Mouse (Mus musculus) CH12.LX (cell line): ENCODE data around the gene Chrne.

Source experiments
- CTCF ChIP-seq, 2 experiments: IDR thresholded peaks in 1 of 2; conservative IDR thresholded peaks in 1 of 2; 2 replicates each; pipeline ENCODE4 v1.5.1; 2011 to 2012; ENCODE audit warnings: low read depth in 2 of 2, low read length in 2 of 2, improper control_type of control experiment in 1 of 2, inconsistent platforms in 1 of 2, mild to moderate bottlenecking in 1 of 2, moderate library complexity in 1 of 2
- GABPA ChIP-seq: IDR thresholded peaks from 2 replicates; pipeline ENCODE4 v1.6.1; 2012; ENCODE audit warnings: low read depth, low read length, improper control_type of control experiment, inconsistent platforms; ENCODE audit not compliant: insufficient replicate concordance
- IRF4 ChIP-seq: IDR thresholded peaks from 2 replicates; pipeline ENCODE4 v1.6.1; 2014; ENCODE audit warnings: low read depth, mild to moderate bottlenecking, inconsistent platforms, low read length, improper control_type of control experiment
- JUN ChIP-seq: IDR thresholded peaks from 2 replicates; pipeline ENCODE4 v1.6.1; 2011; ENCODE audit warnings: low read depth, mild to moderate bottlenecking, low read length, improper control_type of control experiment, moderate library complexity; ENCODE audit not compliant: insufficient read depth
- POLR2A ChIP-seq: IDR thresholded peaks from 2 replicates; pipeline ENCODE4 v1.6.1; 2011; ENCODE audit warnings: low read depth, mild to moderate bottlenecking, improper control_type of control experiment, low read length
- ZKSCAN1 ChIP-seq: IDR thresholded peaks from 2 replicates; pipeline ENCODE4 v1.6.1; 2012; ENCODE audit warnings: low read depth, inconsistent platforms, low read length, improper control_type of control experiment, borderline replicate concordance
- ZMIZ1 ChIP-seq: IDR thresholded peaks from 2 replicates; pipeline ENCODE4 v1.6.1; 2012; ENCODE audit warnings: low read depth, mild to moderate bottlenecking, inconsistent platforms, low read length, improper control_type of control experiment

GRCm38 (mm10) chr11:70615074-70615473 is 3.9 kb downstream of the Chrne start:
- TF ChIP-seq POLR2A (peak; percentile 58), ZKSCAN1 (no peak), ZMIZ1 (no peak), CTCF (conservative IDR thresholded peaks at IDR 0.05 in 1 of 2, IDR thresholded peaks at IDR 0.05 in 1 of 2; ENCODE audit: low read depth in 2 of 2, low read length in 2 of 2) (no peak), JUN (no peak), IRF4 (no peak), GABPA (no peak)
